Mouse (Mus musculus): ENCODE measurements around the gene Gm29049. TPM values are rescaled to one million over a fixed set of nuclear protein-coding genes. Genes with fewer than 3 reads are reported as not detected.
"Not testable (repeated sequence)": the region's sequence is repeated elsewhere in the genome, so short reads cannot be mapped to it uniquely, and the experiment has no call there.

Gene Gm29049
- not detected in 2 replicates for polyA plus RNA-seq (2016; fragmentation: Nextera tagmentation; extraction: Ambion mirVana)

DNA sequence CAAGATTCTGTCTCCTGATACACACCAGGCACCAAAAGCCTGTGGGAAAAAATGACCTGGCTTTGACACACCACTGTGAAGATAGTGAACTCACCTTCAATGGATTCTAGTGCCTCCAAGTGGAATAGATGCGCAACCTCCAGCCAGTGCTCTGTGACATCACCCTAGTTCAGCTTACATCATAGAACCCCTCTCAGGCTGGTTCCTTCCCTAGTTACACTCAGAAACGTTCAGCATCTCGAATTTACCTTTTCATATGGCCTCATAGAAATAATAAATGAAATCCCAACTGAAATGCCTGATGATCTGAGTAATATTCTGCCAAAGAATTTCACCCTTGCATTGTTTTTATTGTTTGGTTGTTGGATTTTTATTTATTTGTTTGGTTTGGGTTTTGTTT is at the start of gene Gm29049:
Gene Gm29049 (minus strand): TSS at position 101 of the 400 bp plus-strand sequence.
- H3K27me3 ChIP-seq; H3K9me3 ChIP-seq; H3K36me3 ChIP-seq (replicated peaks); H3K27ac ChIP-seq; ATAC-seq (ENCODE audit: low FRiP score); H3K4me2 ChIP-seq; H3K9ac ChIP-seq; H3K4me1 ChIP-seq; H3K4me3 ChIP-seq (replicated peaks): not testable (repeated sequence)
- 43% methylated on average over 2 of the region's 3 CpGs for WGBS

Other genes starting within 250 kb of the Gm29049 start
- not detected in 2 replicates for gene Gm20825, start 74.3 kb upstream of the Gm29049 start, polyA plus RNA-seq (2016; fragmentation: Nextera tagmentation; extraction: Ambion mirVana)

Data from forebrain, embryonic 12.5 days (tissue).